Mouse (Mus musculus): ENCODE results near the gene Wdr25. TPM values are rescaled to one million over a fixed set of nuclear protein-coding genes. Genes with fewer than 3 reads are reported as not detected.

Gene Wdr25
- total and polyA plus RNA-seq, 3 experiments: 8.7 to 10.8 TPM; not detected in 1

DNA sequence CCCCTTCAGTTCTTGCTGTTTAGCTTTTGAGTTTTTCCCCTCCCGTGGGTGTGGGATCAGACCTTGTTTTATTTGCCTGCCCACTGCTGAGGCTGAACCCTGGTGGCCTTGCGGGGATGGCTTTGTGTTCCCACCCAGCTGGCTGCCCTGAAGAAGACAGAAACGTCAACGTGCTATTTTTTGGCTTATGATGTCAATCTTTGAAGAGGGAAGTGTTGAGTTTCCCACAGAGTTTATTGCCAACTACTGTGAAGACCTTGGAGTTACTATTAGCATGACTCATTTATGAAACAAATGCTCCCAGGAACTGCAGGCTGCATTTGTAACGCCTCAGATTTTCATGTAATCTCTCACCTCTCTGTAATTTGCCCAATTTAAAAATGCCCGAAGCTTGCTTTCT, 43.4 kb downstream of the Wdr25 start (continued):
- no peak for TF ChIP-seq JUND (IDR thresholded peaks at IDR 0.05; ENCODE audit: low read depth, low read length)

DNA sequence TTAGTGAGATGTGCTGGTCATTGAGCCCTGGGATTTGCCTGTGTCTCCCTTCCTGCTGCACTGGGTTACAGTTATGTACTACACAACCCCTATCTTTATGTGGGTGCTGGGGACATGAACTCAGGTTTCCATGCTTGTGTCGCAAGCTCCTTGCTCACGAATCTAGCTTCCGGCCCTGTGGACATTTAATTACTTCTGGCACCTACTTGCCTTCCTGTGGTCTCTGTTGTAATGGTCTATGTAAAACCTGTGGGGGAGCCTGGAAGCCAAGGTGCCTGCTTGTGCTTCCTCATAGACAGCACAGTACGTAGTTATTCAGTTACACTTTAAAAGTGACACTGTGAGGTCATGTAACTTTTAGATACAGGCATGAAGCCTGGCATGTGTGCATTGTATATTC, 44.1 kb downstream of the Wdr25 start:
- Histone ChIP-seq H3K79me2 (ENCODE audit: control insufficient read depth, insufficient read depth, low read length, poor library complexity) (no peaks in the 10 kb centered on the region), H3K4me1 (ENCODE audit: control insufficient read depth in 1 of 2, insufficient read depth in 2 of 2, low read length in 2 of 2) (no peaks in the 10 kb centered on the region), H3K36me3 (ENCODE audit: control insufficient read depth in 1 of 2, insufficient read depth in 2 of 2, low read length in 2 of 2) (no peaks in the 10 kb centered on the region), H3K9me3 (replicated peaks; ENCODE audit: insufficient read depth, low read length) (no peaks in the 10 kb centered on the region), H3K9ac (ENCODE audit: control insufficient read depth, low read depth, low read length, poor library complexity, severe bottlenecking) (no peak overlapping the region), H3K27ac (ENCODE audit: control insufficient read depth, low read depth, low read length) (no peak overlapping the region), H3K4me3 (ENCODE audit: control insufficient read depth in 1 of 2, insufficient read depth in 1 of 2, low read depth in 2 of 2, low read length in 2 of 2) (no peak overlapping the region), H3K27me3 (ENCODE audit: control insufficient read depth in 1 of 2, insufficient read depth in 2 of 2, low read length in 2 of 2) (no peaks in the 10 kb centered on the region)
- no peak for TF ChIP-seq EP300 (IDR thresholded peaks at IDR 0.05; ENCODE audit: low read depth in 1 of 2, low read length in 2 of 2)
- TF ChIP-seq TAL1 (IDR thresholded peaks at IDR 0.05; ENCODE audit: low read length): no peak
- no peak for TF ChIP-seq ZMIZ1 (IDR thresholded peaks at IDR 0.05; ENCODE audit: low read depth, low read length)
- no peak for TF ChIP-seq MAZ (IDR thresholded peaks at IDR 0.05; ENCODE audit: low read depth, low read length)
- DNase-seq (ENCODE audit: low read depth, low spot score): no peak

DNA sequence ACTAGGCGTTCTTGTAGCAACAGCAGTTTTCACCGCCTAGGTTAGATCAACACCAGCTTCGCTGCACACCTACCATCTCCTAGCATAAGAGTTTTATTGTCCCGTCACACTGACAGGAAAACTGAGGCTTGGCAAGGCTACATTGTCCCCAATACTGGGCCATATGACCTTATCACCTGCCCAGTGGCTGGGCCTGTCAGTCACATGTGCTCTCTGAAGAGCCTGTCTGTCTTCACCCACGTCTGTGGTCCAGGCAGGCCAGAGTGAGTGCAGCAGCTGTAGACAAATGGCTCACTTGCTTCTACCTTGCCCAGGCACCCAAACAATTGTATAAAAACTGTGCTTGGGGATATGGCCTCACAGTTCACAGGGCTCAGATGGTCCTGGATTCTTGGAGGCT, 45.4 kb downstream of the Wdr25 start:
- no peaks in the 10 kb centered on the region for H3K36me3 ChIP-seq (ENCODE audit: control insufficient read depth in 1 of 2, insufficient read depth in 2 of 2, low read length in 2 of 2)
- no peaks in the 10 kb centered on the region for H3K27me3 ChIP-seq (ENCODE audit: control insufficient read depth in 1 of 2, insufficient read depth in 2 of 2, low read length in 2 of 2)
- no peak overlapping the region for H3K9ac ChIP-seq (ENCODE audit: control insufficient read depth, low read depth, low read length, poor library complexity, severe bottlenecking)
- TF ChIP-seq NRF1 (IDR thresholded peaks at IDR 0.05; ENCODE audit: insufficient read depth, low read depth, low read length, poor library complexity, severe bottlenecking): no peak
- no peak for TF ChIP-seq ELF1 (IDR thresholded peaks at IDR 0.05; ENCODE audit: low read depth, low read length)
- no peak for TF ChIP-seq MYC (IDR thresholded peaks at IDR 0.05; ENCODE audit: low read depth, low read length)
- H3K4me1 ChIP-seq (ENCODE audit: control insufficient read depth in 1 of 2, insufficient read depth in 2 of 2, low read length in 2 of 2): no peaks in the 10 kb centered on the region
- H3K79me2 ChIP-seq (ENCODE audit: control insufficient read depth, insufficient read depth, low read length, poor library complexity): no peaks in the 10 kb centered on the region
- no peak overlapping the region for H3K27ac ChIP-seq (ENCODE audit: control insufficient read depth, low read depth, low read length)
- DNase-seq (ENCODE audit: low read depth, low spot score): no peak
- no peak overlapping the region for H3K4me3 ChIP-seq (ENCODE audit: control insufficient read depth in 1 of 2, insufficient read depth in 1 of 2, low read depth in 2 of 2, low read length in 2 of 2)
- no peaks in the 10 kb centered on the region for H3K9me3 ChIP-seq (replicated peaks; ENCODE audit: insufficient read depth, low read length)

DNA sequence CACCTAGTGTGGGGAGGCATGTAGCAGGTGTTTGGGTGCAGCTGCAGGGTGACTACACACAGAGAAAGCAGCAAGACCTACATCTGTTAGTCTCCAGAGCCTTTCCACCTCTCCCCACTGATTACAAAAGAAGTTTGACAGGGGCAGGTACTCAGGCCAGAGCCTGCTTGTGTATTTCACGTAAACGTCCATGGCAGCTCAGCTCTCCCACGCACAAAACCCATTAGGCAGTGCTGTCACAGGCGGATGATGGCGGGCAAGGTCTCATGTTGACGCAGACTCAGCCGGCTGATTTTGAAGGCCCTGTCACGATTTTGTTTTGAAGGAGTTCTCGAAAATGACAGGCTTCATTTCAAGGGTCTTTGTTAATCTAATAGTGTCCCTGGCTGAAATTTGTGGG, 45.9 kb downstream of the Wdr25 start:
- H3K27ac ChIP-seq (ENCODE audit: control insufficient read depth, low read depth, low read length): no peak overlapping the region
- H3K9me3 ChIP-seq (replicated peaks; ENCODE audit: insufficient read depth, low read length): no peaks in the 10 kb centered on the region
- H3K4me1 ChIP-seq (ENCODE audit: control insufficient read depth in 1 of 2, insufficient read depth in 2 of 2, low read length in 2 of 2): no peaks in the 10 kb centered on the region
- no peak overlapping the region for H3K9ac ChIP-seq (ENCODE audit: control insufficient read depth, low read depth, low read length, poor library complexity, severe bottlenecking)
- H3K4me3 ChIP-seq (ENCODE audit: control insufficient read depth in 1 of 2, insufficient read depth in 1 of 2, low read depth in 2 of 2, low read length in 2 of 2): no peak overlapping the region
- no peak for DNase-seq (ENCODE audit: low read depth, low spot score)
- no peaks in the 10 kb centered on the region for H3K27me3 ChIP-seq (ENCODE audit: control insufficient read depth in 1 of 2, insufficient read depth in 2 of 2, low read length in 2 of 2)
- H3K79me2 ChIP-seq (ENCODE audit: control insufficient read depth, insufficient read depth, low read length, poor library complexity): no peaks in the 10 kb centered on the region
- TF ChIP-seq POLR2AphosphoS5 (IDR thresholded peaks at IDR 0.05; ENCODE audit: borderline replicate concordance, low read depth, low read length) (no peak), MAZ (IDR thresholded peaks at IDR 0.05; ENCODE audit: low read depth, low read length) (no peak), ZKSCAN1 (IDR thresholded peaks at IDR 0.05; ENCODE audit: low read depth, low read length) (no peak)
- no peaks in the 10 kb centered on the region for H3K36me3 ChIP-seq (ENCODE audit: control insufficient read depth in 1 of 2, insufficient read depth in 2 of 2, low read length in 2 of 2)
